Mouse (Mus musculus) stomach, embryonic 15.5 days (tissue): Measurements from ENCODE around the gene Lnx2. TPM values are rescaled to one million over a fixed set of nuclear protein-coding genes. Genes with fewer than 3 reads are reported as not detected.

Experiments used
- ATAC-seq: fragments of 200-750 bp; cut with Nextera tagmentation; 2 replicates; pipeline ENCODE4 v1.8.0; 2017; ENCODE audit warnings: low read depth, moderate number of reproducible peaks, moderate TSS enrichment; ENCODE audit not compliant: insufficient read depth, low FRiP score
- H3K27ac ChIP-seq: fragments of 300-500 bp; sonication (generic); 2 replicates; pipeline ENCODE4 v1.5.1; 2015; ENCODE audit warnings: mild to moderate bottlenecking, inconsistent platforms
- H3K27me3 ChIP-seq: fragments of 300-500 bp; sonication (generic); replicated peaks from 2 replicates; pipeline ENCODE4 v1.6.1; 2015; ENCODE audit warnings: inconsistent platforms
- H3K36me3 ChIP-seq: fragments of 300-500 bp; sonication (generic); 2 replicates; pipeline ENCODE4 v1.6.1; 2015; ENCODE audit warnings: inconsistent platforms
- H3K4me1 ChIP-seq: fragments of 300-500 bp; sonication (generic); 2 replicates; pipeline ENCODE4 v1.6.1; 2015; ENCODE audit warnings: inconsistent platforms
- H3K4me2 ChIP-seq: fragments of 300-500 bp; sonication (generic); 2 replicates; pipeline ENCODE4 v1.6.1; 2015; ENCODE audit warnings: mild to moderate bottlenecking, inconsistent platforms
- H3K4me3 ChIP-seq: fragments of 300-500 bp; sonication (generic); replicated peaks from 2 replicates; pipeline ENCODE4 v1.5.1; 2015; ENCODE audit warnings: inconsistent platforms
- H3K9ac ChIP-seq: fragments of 300-500 bp; sonication (generic); 2 replicates; pipeline ENCODE4 v1.6.1; 2015; ENCODE audit warnings: inconsistent platforms
- H3K9me3 ChIP-seq: fragments of 300-500 bp; sonication (generic); 2 replicates; pipeline ENCODE4 v1.6.1; 2016; ENCODE audit warnings: inconsistent platforms
- WGBS: fragments of 180-500 bp; shearing (Covaris S2); methylation state at CpG from one replicate; pipeline ENCODE4 v1.1.7; 2015; 5-methylcytosine and 5-hydroxymethylcytosine counted together
- polyA plus RNA-seq: library from polyadenylated mRNA; unstranded; fragments of >200 nt; fragmentation: Nextera tagmentation; extraction: Ambion mirVana; gene quantifications from 2 replicates; pipeline ENCODE4 v1.2.1, GENCODE M21; 2015

The Lnx2 gene
- polyA plus RNA-seq, 1 experiment from 2014 or later: 16.3 TPM

DNA sequence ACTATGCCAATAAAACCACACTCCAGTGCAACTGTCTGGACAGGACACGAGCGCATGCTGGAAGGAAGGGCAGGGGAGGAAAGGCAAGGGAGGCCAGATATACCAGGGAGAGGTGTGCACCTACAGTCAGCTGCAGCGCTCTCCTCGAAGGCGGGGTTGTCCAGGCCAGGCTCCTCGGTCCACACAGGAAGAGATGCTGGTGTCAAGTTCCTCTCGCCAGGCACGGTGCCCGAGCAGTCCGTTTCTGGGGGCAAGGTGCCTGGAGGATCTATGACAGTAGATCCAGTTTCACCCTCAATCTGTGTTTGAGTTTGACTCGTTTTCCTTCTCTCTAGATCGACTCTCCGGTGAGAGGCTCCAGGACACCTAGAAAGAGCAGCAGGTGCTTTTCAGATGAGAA, 43.2 kb downstream of the Lnx2 start:
- peaks cover 17% of the 10 kb centered on the region; the same call in 1 of the 2 replicates for H3K36me3 ChIP-seq
- no peak overlapping the region for H3K27ac ChIP-seq
- 70% methylated on average over 13 of the region's 13 CpGs for WGBS
- peaks cover 13% of the 10 kb centered on the region for H3K4me1 ChIP-seq
- no peak for ATAC-seq
- H3K27me3 ChIP-seq: no peaks in the 10 kb centered on the region
- H3K9me3 ChIP-seq: no peaks in the 10 kb centered on the region
- no peak overlapping the region for H3K4me2 ChIP-seq
- no peak overlapping the region for H3K4me3 ChIP-seq
- no peak overlapping the region for H3K9ac ChIP-seq

DNA sequence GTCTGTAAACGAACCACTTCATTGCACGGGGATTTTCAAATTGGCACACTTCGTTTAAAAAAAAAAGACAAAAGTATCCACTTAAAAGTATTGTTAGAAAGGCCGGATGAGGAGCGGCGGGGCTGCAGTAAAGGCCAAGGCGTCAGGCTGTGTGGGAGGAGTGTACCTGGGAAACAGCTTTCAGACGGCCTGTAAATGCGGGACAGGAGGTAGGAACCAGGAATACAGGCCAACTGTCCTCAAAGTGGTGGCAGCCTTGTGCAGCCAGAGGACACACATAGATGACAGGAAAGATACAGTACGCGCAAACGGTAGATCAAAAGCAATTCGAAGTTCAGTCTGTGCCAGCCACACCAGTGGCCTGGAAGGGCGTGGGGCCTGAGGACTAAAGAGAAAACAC, 45.1 kb downstream of the Lnx2 start:
- Histone ChIP-seq H3K4me3 (no peak overlapping the region), H3K27ac (0 out of 2 replicates have a peak overlapping the region, but pooled peaks have one; percentile 4), H3K36me3 (peaks cover 30% of the 10 kb centered on the region), H3K9ac (no peak overlapping the region), H3K4me2 (no peak overlapping the region), H3K4me1 (no peaks in the 10 kb centered on the region), H3K9me3 (no peaks in the 10 kb centered on the region), H3K27me3 (no peaks in the 10 kb centered on the region)
- 80% methylated on average over 14 of the region's 14 CpGs for WGBS
- ATAC-seq: no peak

DNA sequence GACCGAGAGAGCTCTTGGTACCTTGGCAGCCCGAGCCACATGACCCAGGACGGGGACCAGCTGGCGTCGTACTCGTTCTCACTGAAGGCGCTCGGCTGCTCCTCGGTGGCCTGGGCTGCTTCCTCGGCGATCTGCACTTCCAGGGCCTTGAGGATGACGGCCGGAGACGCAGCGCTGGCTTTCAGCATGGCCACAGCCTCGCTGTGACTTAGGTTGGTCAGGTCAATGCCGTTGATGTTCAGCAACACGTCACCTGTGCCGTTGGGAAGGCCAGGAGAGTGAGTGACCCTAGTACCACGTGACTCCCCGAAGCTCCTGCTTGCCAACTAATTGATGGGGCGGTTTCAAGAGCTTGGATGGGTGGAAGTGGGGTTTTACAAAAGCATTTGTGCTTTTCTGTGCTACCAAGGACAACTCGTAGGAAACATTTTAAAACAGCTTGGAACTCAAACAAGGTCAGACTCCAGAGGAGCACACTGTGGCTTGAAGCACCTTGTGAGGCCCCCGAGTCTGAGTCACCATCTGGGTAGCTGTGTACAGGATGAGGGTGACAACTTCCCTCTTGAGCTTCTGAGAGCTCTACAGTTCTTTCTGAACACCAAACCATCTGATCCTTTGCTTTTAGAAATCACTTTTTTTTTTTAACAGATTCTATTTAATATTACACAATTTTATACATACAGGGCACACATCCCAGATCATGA, 51.9 kb downstream of the Lnx2 start:
- H3K4me1 ChIP-seq: no peaks in the 10 kb centered on the region
- ATAC-seq: no peak
- 67% methylated on average over 24 of the region's 24 CpGs for WGBS
- peaks cover 39% of the 10 kb centered on the region for H3K36me3 ChIP-seq
- no peaks in the 10 kb centered on the region for H3K27me3 ChIP-seq
- no peak overlapping the region for H3K9ac ChIP-seq
- H3K9me3 ChIP-seq: no peaks in the 10 kb centered on the region
- H3K27ac ChIP-seq: no peak overlapping the region
- H3K4me3 ChIP-seq: no peak overlapping the region
- H3K4me2 ChIP-seq: no peak overlapping the region

DNA sequence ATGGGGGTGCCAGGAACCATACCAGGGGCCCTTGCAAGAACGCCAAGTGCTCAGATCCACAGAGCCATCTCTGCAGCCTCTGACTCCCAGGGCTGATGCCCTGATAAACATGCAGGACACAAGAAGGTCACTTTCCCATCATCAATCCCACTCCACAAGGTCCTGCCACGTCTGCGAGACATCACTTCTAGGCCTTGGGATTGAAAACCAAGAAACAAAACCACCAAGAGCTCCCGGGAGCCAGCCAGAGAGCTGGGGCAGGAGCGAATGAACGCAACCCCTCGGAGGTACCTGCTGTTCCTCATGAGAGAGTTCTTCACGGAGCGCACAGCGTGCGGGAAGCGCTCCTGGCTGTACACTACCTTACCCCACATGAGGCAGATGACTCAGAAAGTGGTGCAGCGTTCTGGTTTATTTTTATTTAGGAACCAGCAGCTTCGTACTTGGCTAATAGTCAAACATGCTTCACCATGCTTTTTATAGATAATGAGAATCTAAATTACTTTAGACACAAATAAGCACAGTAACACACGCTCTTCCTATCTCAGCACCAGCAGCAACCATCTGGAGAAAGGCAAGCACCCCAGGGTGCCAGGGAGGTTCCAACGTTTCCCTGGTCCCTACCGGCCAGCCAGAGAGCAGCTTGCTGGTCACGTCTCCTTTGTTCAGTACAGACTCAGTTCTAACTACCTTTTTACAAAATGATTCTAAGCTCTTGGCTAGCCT, 53.0 kb downstream of the Lnx2 start:
- no peak for ATAC-seq
- 89% methylated on average over 18 of the region's 18 CpGs for WGBS
- Histone ChIP-seq H3K4me1 (no peaks in the 10 kb centered on the region), H3K36me3 (peaks cover 45% of the 10 kb centered on the region), H3K4me3 (no peak overlapping the region), H3K4me2 (no peak overlapping the region), H3K9ac (no peak overlapping the region), H3K9me3 (no peaks in the 10 kb centered on the region), H3K27me3 (no peaks in the 10 kb centered on the region), H3K27ac (no peak overlapping the region)

DNA sequence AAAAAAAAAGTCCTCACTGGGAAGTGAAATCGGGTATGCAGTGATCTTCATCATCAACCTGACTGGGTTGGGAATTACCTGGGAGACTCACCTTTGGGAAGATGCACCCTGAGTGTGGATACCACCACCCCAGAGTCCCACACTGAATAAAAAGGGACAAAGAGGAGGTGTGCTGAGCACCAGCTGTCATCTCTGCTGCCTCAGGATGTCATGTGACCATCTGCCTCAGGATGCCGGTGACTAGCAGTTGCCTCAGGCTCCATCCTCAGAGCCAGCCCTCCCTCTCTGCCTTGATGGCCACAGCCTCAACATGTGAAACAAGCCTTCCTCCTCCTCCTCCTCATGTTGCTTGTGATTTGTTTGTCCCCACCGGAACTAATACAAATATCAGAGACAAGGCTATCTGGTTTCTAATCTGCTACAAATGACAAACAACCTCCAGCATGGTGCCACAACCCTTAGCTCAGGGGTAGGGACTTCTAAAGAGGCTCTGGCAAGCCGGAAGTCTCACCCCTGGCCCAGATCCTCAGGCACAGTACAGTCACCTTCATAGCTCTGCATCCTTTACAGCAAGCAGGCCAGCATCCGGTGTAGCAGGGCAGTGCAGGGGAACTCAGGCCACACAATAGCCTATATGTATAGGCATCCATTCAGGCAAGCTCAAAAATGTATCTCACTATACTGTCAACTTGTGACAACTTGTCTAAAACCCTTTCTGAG, 54.7 kb downstream of the Lnx2 start:
- peaks cover 35% of the 10 kb centered on the region for H3K36me3 ChIP-seq
- 76% methylated on average over 5 of the region's 5 CpGs for WGBS
- no peak for ATAC-seq
- H3K9me3 ChIP-seq: no peaks in the 10 kb centered on the region
- H3K27ac ChIP-seq: no peak overlapping the region
- no peaks in the 10 kb centered on the region for H3K4me1 ChIP-seq
- H3K4me2 ChIP-seq: no peak overlapping the region
- H3K9ac ChIP-seq: no peak overlapping the region
- no peaks in the 10 kb centered on the region for H3K27me3 ChIP-seq
- no peak overlapping the region for H3K4me3 ChIP-seq

DNA sequence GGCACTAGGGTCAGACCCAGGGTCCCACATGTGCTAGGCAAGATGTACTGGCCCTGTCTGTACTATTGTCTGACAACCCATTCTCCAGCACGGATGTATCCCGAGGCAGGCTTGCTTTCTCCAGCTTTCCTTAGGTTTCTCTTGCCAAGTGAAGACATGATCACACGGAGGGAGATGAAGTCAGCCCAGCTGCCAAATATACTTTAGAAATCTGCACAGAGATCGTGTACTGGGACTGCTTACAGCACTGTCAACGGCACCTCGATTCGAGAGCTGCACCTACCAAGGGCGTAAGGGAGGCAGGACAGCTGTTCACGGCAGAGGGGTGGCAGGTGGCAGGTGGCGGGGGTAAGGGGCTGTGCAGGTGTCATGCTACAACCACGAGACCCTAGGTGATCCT, 55.8 kb downstream of the Lnx2 start:
- H3K4me2 ChIP-seq: no peak overlapping the region
- 88% methylated on average over 11 of the region's 11 CpGs for WGBS
- no peak overlapping the region for H3K27ac ChIP-seq
- no peaks in the 10 kb centered on the region for H3K27me3 ChIP-seq
- H3K9ac ChIP-seq: no peak overlapping the region
- H3K36me3 ChIP-seq: peaks cover 30% of the 10 kb centered on the region
- H3K9me3 ChIP-seq: no peaks in the 10 kb centered on the region
- no peak for ATAC-seq
- no peak overlapping the region for H3K4me3 ChIP-seq
- no peaks in the 10 kb centered on the region for H3K4me1 ChIP-seq

DNA sequence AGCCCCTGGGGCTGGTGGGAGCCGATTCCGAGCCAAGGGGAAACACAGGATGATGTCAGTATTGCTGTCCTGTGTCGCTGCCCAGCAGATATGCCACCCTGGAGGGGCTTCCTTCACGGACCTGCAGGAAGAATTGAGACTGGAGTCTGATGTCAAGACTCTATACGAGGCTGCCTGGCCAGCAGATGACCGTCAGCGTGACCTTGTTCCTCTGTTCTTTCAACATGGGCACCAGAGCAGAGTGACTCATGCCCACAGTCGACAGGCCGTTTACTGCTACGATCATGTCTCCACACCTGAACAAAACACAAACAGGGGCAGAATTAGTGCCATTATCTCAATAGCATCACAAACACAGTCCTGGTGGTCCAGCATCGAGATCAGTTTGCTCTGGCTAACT, 57.6 kb downstream of the Lnx2 start:
- WGBS: 83% methylated on average over 11 of the region's 11 CpGs
- Histone ChIP-seq H3K27me3 (no peaks in the 10 kb centered on the region), H3K36me3 (peaks cover 26% of the 10 kb centered on the region), H3K4me2 (no peak overlapping the region), H3K9ac (no peak overlapping the region), H3K4me1 (no peaks in the 10 kb centered on the region), H3K9me3 (no peaks in the 10 kb centered on the region), H3K4me3 (no peak overlapping the region), H3K27ac (no peak overlapping the region)
- ATAC-seq: no peak

DNA sequence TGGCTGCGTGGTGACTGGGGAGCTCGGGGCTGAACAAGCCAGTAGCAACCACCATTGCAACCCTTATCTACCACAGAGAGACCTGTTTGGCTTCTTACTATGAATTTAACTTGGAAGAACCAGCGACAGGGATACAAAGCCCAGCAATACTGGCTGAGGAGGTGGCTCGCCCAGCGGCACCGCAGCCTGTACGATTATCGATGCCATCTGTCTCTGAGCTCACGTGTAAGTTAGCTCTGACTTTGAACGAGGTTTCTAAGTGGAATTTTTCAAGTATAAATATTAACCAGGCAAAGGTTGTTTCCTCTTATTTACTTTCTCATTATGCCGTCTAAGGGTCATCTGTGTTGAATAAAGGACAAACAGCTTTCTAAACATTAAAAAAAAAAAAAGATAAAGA, 58.9 kb downstream of the Lnx2 start:
- H3K4me1 ChIP-seq: no peaks in the 10 kb centered on the region
- no peak overlapping the region for H3K4me3 ChIP-seq
- peaks cover 17% of the 10 kb centered on the region for H3K36me3 ChIP-seq
- no peak overlapping the region for H3K27ac ChIP-seq
- H3K27me3 ChIP-seq: no peaks in the 10 kb centered on the region
- no peak overlapping the region for H3K9ac ChIP-seq
- H3K9me3 ChIP-seq: no peaks in the 10 kb centered on the region
- 55% methylated on average over 11 of the region's 11 CpGs for WGBS
- peak; percentile 44; the same call in 1 of the 2 replicates for ATAC-seq
- H3K4me2 ChIP-seq: no peak overlapping the region

DNA sequence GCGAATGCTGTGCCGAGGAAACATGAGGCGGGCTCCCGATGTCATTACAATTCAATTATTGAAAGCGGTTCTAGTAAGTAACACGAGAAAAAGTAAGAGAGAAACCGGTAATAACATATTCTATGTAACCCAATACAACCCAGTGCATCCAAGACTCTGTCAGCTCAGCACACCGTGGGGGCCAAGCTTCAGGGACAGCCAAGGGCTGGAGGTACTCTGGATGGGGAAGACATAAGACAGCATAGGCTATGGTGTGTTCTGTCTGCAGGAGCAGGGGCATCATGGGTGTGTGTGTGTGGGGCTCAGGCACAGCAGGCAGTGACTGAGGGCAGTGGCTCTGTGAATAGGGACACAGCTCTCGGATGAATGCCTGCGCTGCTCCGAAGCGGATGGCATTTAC, 59.8 kb downstream of the Lnx2 start:
- Histone ChIP-seq H3K4me1 (no peaks in the 10 kb centered on the region), H3K9me3 (no peaks in the 10 kb centered on the region), H3K27me3 (no peaks in the 10 kb centered on the region), H3K4me3 (no peak overlapping the region), H3K36me3 (peaks cover 17% of the 10 kb centered on the region), H3K9ac (no peak overlapping the region), H3K4me2 (no peak overlapping the region), H3K27ac (no peak overlapping the region)
- ATAC-seq: no peak
- WGBS: 71% methylated on average over 12 of the region's 12 CpGs

DNA sequence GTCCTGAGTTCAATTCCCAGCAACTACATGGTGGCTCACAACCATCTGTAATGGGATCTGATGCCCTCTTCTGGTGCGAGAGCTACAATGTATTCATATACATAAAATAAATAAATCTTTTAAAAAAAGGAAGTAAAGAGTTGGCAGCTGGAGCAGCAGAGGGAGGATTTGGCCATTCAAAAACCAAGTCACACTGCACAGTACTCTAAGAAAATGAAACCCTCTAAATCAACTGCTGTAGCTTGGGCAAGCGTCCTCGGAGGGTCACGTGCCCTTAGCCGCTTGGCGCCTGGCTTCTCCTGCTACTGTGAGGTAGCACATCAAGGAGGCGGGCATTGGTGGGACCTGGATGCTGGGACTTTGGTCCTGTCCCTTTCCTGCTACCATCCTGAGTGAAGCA, 61.2 kb downstream of the Lnx2 start:
- Histone ChIP-seq H3K4me1 (no peaks in the 10 kb centered on the region), H3K27me3 (no peaks in the 10 kb centered on the region), H3K4me3 (no peak overlapping the region), H3K27ac (no peak overlapping the region), H3K4me2 (no peak overlapping the region), H3K9ac (no peak overlapping the region), H3K9me3 (no peaks in the 10 kb centered on the region), H3K36me3 (peaks cover 17% of the 10 kb centered on the region)
- WGBS: 90% methylated on average over 7 of the region's 7 CpGs
- ATAC-seq: no peak

DNA sequence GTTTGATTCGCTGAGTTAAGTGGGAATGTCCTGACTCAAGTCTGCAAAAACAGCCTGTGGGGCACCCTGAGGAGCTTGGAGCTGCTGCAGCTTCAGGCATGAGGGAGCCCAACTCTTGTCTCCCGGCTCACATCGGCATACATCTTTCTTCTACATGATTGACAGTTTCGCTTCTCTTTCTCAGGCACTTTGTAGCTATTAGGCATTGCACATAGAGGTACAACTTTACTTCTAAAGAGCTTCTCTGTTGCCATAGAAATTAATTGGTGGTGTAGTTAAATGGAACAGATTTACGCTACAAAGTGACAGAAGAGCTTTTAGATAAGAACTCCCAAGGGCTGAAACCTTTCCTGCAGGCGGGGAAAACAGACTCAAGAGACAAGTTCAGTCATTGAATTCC, 62.5 kb downstream of the Lnx2 start:
- H3K27me3 ChIP-seq: no peaks in the 10 kb centered on the region
- no peak overlapping the region for H3K9ac ChIP-seq
- H3K4me3 ChIP-seq: no peak overlapping the region
- H3K36me3 ChIP-seq: peaks cover 5% of the 10 kb centered on the region; the same call in 1 of the 2 replicates
- no peak overlapping the region for H3K4me2 ChIP-seq
- no peak for ATAC-seq
- no peaks in the 10 kb centered on the region for H3K4me1 ChIP-seq
- WGBS: 41% methylated on average over 6 of the region's 6 CpGs
- H3K27ac ChIP-seq: no peak overlapping the region
- no peaks in the 10 kb centered on the region for H3K9me3 ChIP-seq

DNA sequence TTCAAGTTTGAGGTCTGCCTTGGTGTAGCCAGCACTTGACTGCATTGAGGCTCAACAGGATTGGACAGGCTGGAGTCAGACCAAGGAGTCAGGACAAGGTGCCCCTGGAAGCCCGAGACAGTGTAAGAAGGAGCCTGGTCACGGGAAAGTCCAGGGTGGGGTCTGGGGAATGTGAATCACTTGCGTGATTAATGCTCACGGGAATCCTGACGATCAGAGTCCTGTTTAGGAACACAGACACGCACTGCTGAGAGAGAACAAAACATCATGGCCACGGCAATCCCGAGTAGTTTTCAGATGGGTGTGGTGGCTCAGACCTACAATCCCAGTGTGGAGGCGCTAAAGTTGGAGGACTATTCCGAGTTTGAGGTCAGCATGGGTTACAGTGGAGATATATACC, 65.1 kb downstream of the Lnx2 start:
- Histone ChIP-seq H3K36me3 (no peaks in the 10 kb centered on the region), H3K27ac (no peak overlapping the region), H3K4me2 (no peak overlapping the region), H3K9ac (no peak overlapping the region), H3K9me3 (no peaks in the 10 kb centered on the region), H3K27me3 (no peaks in the 10 kb centered on the region), H3K4me3 (no peak overlapping the region), H3K4me1 (no peaks in the 10 kb centered on the region)
- WGBS: 80% methylated on average over 10 of the region's 10 CpGs
- no peak for ATAC-seq
